Mouse (Mus musculus) bone marrow, adult 2 months (tissue): ENCODE results near the gene Fbxl14. TPM values are rescaled to one million over a fixed set of nuclear protein-coding genes. Genes with fewer than 3 reads are reported as not detected.
A peak's percentile ranks its signal among the peaks of the same experiment; 100 is the strongest.

Experiments used
- H3K27ac ChIP-seq: fragments of 200-500 bp; 2 replicates; pipeline ENCODE4 v1.5.1; 2012; ENCODE audit warnings: low read depth, mild to moderate bottlenecking, control low read depth, inconsistent platforms, low read length; ENCODE audit not compliant: control insufficient read depth, poor library complexity, insufficient read depth
- H3K4me1 ChIP-seq: fragments of 200-500 bp; 2 replicates; pipeline ENCODE4 v1.6.1; 2011; ENCODE audit warnings: low read length; ENCODE audit not compliant: control insufficient read depth, insufficient read depth
- H3K4me3 ChIP-seq: fragments of 200-500 bp; replicated peaks from 2 replicates; pipeline ENCODE3; 2011; ENCODE audit warnings: mild to moderate bottlenecking, low read depth, low read length, control low read depth; ENCODE audit not compliant: control insufficient read depth
- CTCF ChIP-seq: fragments of 200-500 bp; IDR thresholded peaks from 2 replicates; pipeline ENCODE4 v1.5.1; 2011; ENCODE audit warnings: low read length, control low read depth; ENCODE audit not compliant: control insufficient read depth, insufficient read depth
- POLR2A ChIP-seq: fragments of 200-500 bp; IDR thresholded peaks from 2 replicates; pipeline ENCODE4 v1.6.1; 2011; ENCODE audit warnings: low read depth, mild to moderate bottlenecking, control low read depth, low read length, borderline replicate concordance; ENCODE audit not compliant: control insufficient read depth
- WGBS: fragments of 180-500 bp; shearing (Covaris S2); methylation state at CpG from one replicate; pipeline ENCODE4 v1.1.7; 2018; 5-methylcytosine and 5-hydroxymethylcytosine counted together
- polyA plus RNA-seq: library from polyadenylated mRNA; stranded (reverse); fragments of >200 nt; gene quantifications from 2 replicates; pipeline ENCODE4 v1.2.4, GENCODE M21; 2011; ENCODE audit warnings: low replicate concordance; ENCODE audit not compliant: missing spikeins, insufficient read depth, insufficient read length

The Fbxl14 gene
- polyA plus RNA-seq, 1 experiment = 22.8 TPM

GRCm38 (mm10) chr6:119445671-119446607 is 33.5 kb upstream of the Fbxl14 start:
- H3K4me3 ChIP-seq = no peak overlapping the region
- no peak overlapping the region for H3K27ac ChIP-seq
- no peaks in the 10 kb centered on the region; the same call in 1 of the 2 replicates for H3K4me1 ChIP-seq
- no peak for TF ChIP-seq CTCF
- no peak for TF ChIP-seq POLR2A
- WGBS = 49% methylated on average over 11 of the region's 11 CpGs

- Histone ChIP-seq H3K27ac (no peak overlapping the region), H3K4me3 (no peak overlapping the region), H3K4me1 (no peaks in the 10 kb centered on the region; the same call in 1 of the 2 replicates)
- 31% methylated on average over 18 of the region's 18 CpGs for WGBS
- no peak for TF ChIP-seq POLR2A
- no peak for TF ChIP-seq CTCF
These were observed 31.0 kb upstream of the Fbxl14 start for GRCm38 (mm10) chr6:119448321-119449059.

GRCm38 (mm10) chr6:119449060-119449499 is 30.4 kb upstream of the Fbxl14 start:
- Histone ChIP-seq H3K27ac (no peak overlapping the region), H3K4me3 (no peak overlapping the region), H3K4me1 (no peaks in the 10 kb centered on the region; the same call in 1 of the 2 replicates)
- WGBS = 16% methylated on average over 14 of the region's 23 CpGs
- no peak for TF ChIP-seq POLR2A
- peak; percentile 43; the same call in 1 of the 2 replicates for TF ChIP-seq CTCF

GRCm38 (mm10) chr6:119450965-119451943 is 28.2 kb upstream of the Fbxl14 start:
- WGBS = 5% methylated on average over 14 of the region's 14 CpGs
- Histone ChIP-seq H3K4me3 (no peak overlapping the region), H3K27ac (no peak overlapping the region), H3K4me1 (no peaks in the 10 kb centered on the region; the same call in 1 of the 2 replicates)
- TF ChIP-seq POLR2A (no peak), CTCF (no peak)

- TF ChIP-seq POLR2A (no peak), CTCF (no peak)
- no peaks in the 10 kb centered on the region; the same call in 1 of the 2 replicates for H3K4me1 ChIP-seq
- no peak overlapping the region for H3K27ac ChIP-seq
- H3K4me3 ChIP-seq = no peak overlapping the region
- WGBS = 8% methylated on average over 15 of the region's 15 CpGs
These were observed 27.4 kb upstream of the Fbxl14 start for GRCm38 (mm10) chr6:119451981-119452499.

GRCm38 (mm10) chr6:119458166-119458565 is 21.3 kb upstream of the Fbxl14 start:
- peaks cover 2% of the 10 kb centered on the region; the same call in 1 of the 2 replicates for H3K4me1 ChIP-seq
- peak overlapping the region; percentile 12; the same call in 1 of the 2 replicates for H3K27ac ChIP-seq
- no peak overlapping the region for H3K4me3 ChIP-seq
- TF ChIP-seq POLR2A (no peak), CTCF (no peak)
- WGBS = 56% methylated on average over 8 of the region's 8 CpGs

- no peak overlapping the region for H3K4me3 ChIP-seq
- peaks cover 2% of the 10 kb centered on the region; the same call in 1 of the 2 replicates for H3K4me1 ChIP-seq
- H3K27ac ChIP-seq = no peak overlapping the region
- TF ChIP-seq POLR2A (no peak), CTCF (no peak)
- 27% methylated on average over 4 of the region's 4 CpGs for WGBS
These were observed 20.4 kb upstream of the Fbxl14 start for GRCm38 (mm10) chr6:119459041-119459440.
